Mouse (Mus musculus) embryonic fibroblast, embryonic 13.5 days (primary cell): ENCODE measurements around the gene Slc25a26. TPM values are rescaled to one million over a fixed set of nuclear protein-coding genes. Genes with fewer than 3 reads are reported as not detected.
A peak's percentile ranks its signal among the peaks of the same experiment; 100 is the strongest.

Experiments
- H3K27ac ChIP-seq: 2 replicates; pipeline ENCODE4 v1.5.1; 2012; ENCODE audit warnings: low read length, control low read depth, inconsistent platforms; ENCODE audit not compliant: insufficient read depth
- H3K4me1 ChIP-seq: 2 replicates; pipeline ENCODE4 v1.6.1; 2011; ENCODE audit warnings: low read length; ENCODE audit not compliant: control insufficient read depth, insufficient read depth
- H3K4me3 ChIP-seq: 2 replicates; pipeline ENCODE4 v1.5.1; 2011; ENCODE audit warnings: mild to moderate bottlenecking, control low read depth, low read length; ENCODE audit not compliant: insufficient read depth
- CTCF ChIP-seq: IDR thresholded peaks from 2 replicates; pipeline ENCODE4 v1.5.1; 2011; ENCODE audit warnings: mild to moderate bottlenecking, control low read depth, low read length, moderate library complexity, borderline replicate concordance; ENCODE audit not compliant: insufficient read depth
- POLR2A ChIP-seq: IDR thresholded peaks from 2 replicates; pipeline ENCODE4 v1.6.1; 2011; ENCODE audit warnings: low read depth, mild to moderate bottlenecking, control low read depth, low read length, moderate library complexity
- polyA plus RNA-seq: library from polyadenylated mRNA; stranded (reverse); fragments of >200 nt; gene quantifications from 2 replicates; pipeline ENCODE4 v1.2.4, GENCODE M21; 2011; ENCODE audit warnings: low read depth; ENCODE audit not compliant: missing spikeins, insufficient read length

Gene Slc25a26
- polyA plus RNA-seq, 1 experiment: 7.1 TPM

- H3K4me3 ChIP-seq: no peak overlapping the region
- peaks cover 37% of the 10 kb centered on the region for H3K4me1 ChIP-seq
Observed at GRCm38 (mm10) chr6:94648496-94648895, 148.4 kb downstream of the Slc25a26 start.

GRCm38 (mm10) chr6:94649637-94650036 is 149.5 kb downstream of the Slc25a26 start:
- H3K4me3 ChIP-seq: no peak overlapping the region
- TF ChIP-seq CTCF: no peak
- TF ChIP-seq POLR2A: no peak
- no peak overlapping the region for H3K27ac ChIP-seq
- peaks cover 37% of the 10 kb centered on the region for H3K4me1 ChIP-seq

More at GRCm38 (mm10) chr6:94648496-94648895, 148.4 kb downstream of the Slc25a26 start:
- TF ChIP-seq POLR2A (no peak), CTCF (no peak)
- peak overlapping the region; percentile 97 for H3K27ac ChIP-seq

GRCm38 (mm10) chr6:94651541-94651940 is 151.4 kb downstream of the Slc25a26 start:
- H3K4me1 ChIP-seq: peaks cover 31% of the 10 kb centered on the region

GRCm38 (mm10) chr6:94652659-94653213 is 152.6 kb downstream of the Slc25a26 start:
- Histone ChIP-seq H3K27ac (no peak overlapping the region), H3K4me3 (no peak overlapping the region), H3K4me1 (peaks cover 30% of the 10 kb centered on the region)
- TF ChIP-seq CTCF: no peak
- TF ChIP-seq POLR2A: no peak

More at GRCm38 (mm10) chr6:94651541-94651940, 151.4 kb downstream of the Slc25a26 start:
- no peak for TF ChIP-seq CTCF
- no peak for TF ChIP-seq POLR2A
- H3K4me3 ChIP-seq: no peak overlapping the region
- H3K27ac ChIP-seq: no peak overlapping the region

GRCm38 (mm10) chr6:94653388-94654316 is 153.5 kb downstream of the Slc25a26 start:
- peaks cover 30% of the 10 kb centered on the region for H3K4me1 ChIP-seq

More at GRCm38 (mm10) chr6:94653388-94654316, 153.5 kb downstream of the Slc25a26 start:
- H3K27ac ChIP-seq: no peak overlapping the region
- TF ChIP-seq CTCF (no peak), POLR2A (no peak)
- no peak overlapping the region for H3K4me3 ChIP-seq

Other genes with a start within 250 kb of the Slc25a26 start
- 15.0 and 16.3 TPM in 2 replicates for gene Magi1, start 216.4 kb upstream of the Slc25a26 start, polyA plus RNA-seq
- gene Lrig1, start 199.8 kb downstream of the Slc25a26 start, polyA plus RNA-seq: 34.6 and 44.5 TPM in 2 replicates